Mouse (Mus musculus) stomach, embryonic 16.5 days (tissue): ENCODE results near the gene Becn1. TPM values are rescaled to one million over a fixed set of nuclear protein-coding genes. Genes with fewer than 3 reads are reported as not detected.
"Not testable (repeated sequence)": the region's sequence is repeated elsewhere in the genome, so short reads cannot be mapped to it uniquely, and the experiment has no call there.

ENCODE experiments used
- ATAC-seq: fragments of 200-750 bp; cut with Nextera tagmentation; 2 replicates; pipeline ENCODE4 v1.8.0; 2017; ENCODE audit warnings: moderate number of reproducible peaks, moderate TSS enrichment; ENCODE audit not compliant: insufficient read depth, low FRiP score
- H3K27ac ChIP-seq: fragments of 300-500 bp; sonication (generic); 2 replicates; pipeline ENCODE4 v1.5.1; 2014; ENCODE audit warnings: low read length
- H3K27me3 ChIP-seq: fragments of 300-500 bp; sonication (generic); 2 replicates; pipeline ENCODE4 v1.6.1; 2014; ENCODE audit warnings: low read length, control low read depth, mixed read lengths; ENCODE audit not compliant: control insufficient read depth, insufficient read depth
- H3K36me3 ChIP-seq: fragments of 300-500 bp; sonication (generic); 2 replicates; pipeline ENCODE4 v1.6.1; 2014; ENCODE audit warnings: low read length; ENCODE audit not compliant: control insufficient read depth, insufficient read depth
- H3K4me1 ChIP-seq: fragments of 300-500 bp; sonication (generic); 2 replicates; pipeline ENCODE4 v1.6.1; 2014; ENCODE audit warnings: low read length, control low read depth, mixed read lengths; ENCODE audit not compliant: control insufficient read depth, insufficient read depth
- H3K4me2 ChIP-seq: fragments of 300-500 bp; sonication (generic); 2 replicates; pipeline ENCODE4 v1.6.1; 2014; ENCODE audit warnings: low read depth, low read length, mixed read lengths
- H3K4me3 ChIP-seq: fragments of 300-500 bp; sonication (generic); replicated peaks from 2 replicates; pipeline ENCODE4 v1.5.1; 2014; ENCODE audit warnings: mild to moderate bottlenecking, low read length
- H3K9ac ChIP-seq: fragments of 300-500 bp; sonication (generic); 2 replicates; pipeline ENCODE4 v1.6.1; 2014; ENCODE audit warnings: low read length
- H3K9me3 ChIP-seq: fragments of 300-500 bp; sonication (generic); replicated peaks from 2 replicates; pipeline ENCODE4 v1.6.1; 2016; ENCODE audit warnings: low read length, control low read depth; ENCODE audit not compliant: control insufficient read depth
- WGBS: fragments of 180-500 bp; shearing (Covaris S2); extraction: QIAGEN DNeasy Blood & Tissue Kit; methylation state at CpG from one replicate; pipeline ENCODE4 v1.1.7; 2014; 5-methylcytosine and 5-hydroxymethylcytosine counted together
- polyA plus RNA-seq: library from polyadenylated mRNA; unstranded; fragments of >200 nt; fragmentation: Nextera tagmentation; extraction: Ambion mirVana; gene quantifications from 2 replicates; pipeline ENCODE4 v1.2.1, GENCODE M21; 2015

The Becn1 gene
- polyA plus RNA-seq, 1 experiment from 2014 or later: 143 TPM

- no peak for ATAC-seq
- Histone ChIP-seq H3K9ac (no peak overlapping the region), H3K36me3 (no peaks in the 10 kb centered on the region), H3K4me1 (peaks cover 17% of the 10 kb centered on the region), H3K4me3 (peak overlapping the region; percentile 9; the same call in 1 of the 2 replicates), H3K27ac (no peak overlapping the region), H3K9me3 (no peaks in the 10 kb centered on the region), H3K27me3 (no peaks in the 10 kb centered on the region), H3K4me2 (peak overlapping the region; percentile 31; the same call in 1 of the 2 replicates)
- 23% methylated on average over 6 of the region's 6 CpGs for WGBS
Observed at GRCm38 (mm10) chr11:101334516-101334915, 32.4 kb upstream of the Becn1 start.

GRCm38 (mm10) chr11:101334023-101334422, 31.9 kb upstream of the Becn1 start:
- Histone ChIP-seq H3K4me3 (peak overlapping the region; percentile 24), H3K4me2 (peak overlapping the region; percentile 31; the same call in 1 of the 2 replicates), H3K9me3 (no peaks in the 10 kb centered on the region), H3K9ac (no peak overlapping the region), H3K27me3 (no peaks in the 10 kb centered on the region), H3K27ac (no peak overlapping the region), H3K4me1 (peaks cover 20% of the 10 kb centered on the region), H3K36me3 (no peaks in the 10 kb centered on the region)
- no peak for ATAC-seq
- WGBS: 47% methylated on average over 10 of the region's 10 CpGs

GRCm38 (mm10) chr11:101332537-101332936, 30.5 kb upstream of the Becn1 start:
- H3K9ac ChIP-seq: peak overlapping the region; percentile 27
- no peaks in the 10 kb centered on the region for H3K27me3 ChIP-seq
- H3K4me1 ChIP-seq: peaks cover 14% of the 10 kb centered on the region
- 70% methylated on average over 3 of the region's 3 CpGs for WGBS
- peak overlapping the region; percentile 31 for H3K4me2 ChIP-seq
- ATAC-seq: no peak
- H3K9me3 ChIP-seq: no peaks in the 10 kb centered on the region
- H3K4me3 ChIP-seq: peak overlapping the region; percentile 24
- no peaks in the 10 kb centered on the region for H3K36me3 ChIP-seq
- H3K27ac ChIP-seq: 0 out of 2 replicates have a peak overlapping the region, but pooled peaks have one; percentile 13

- not testable (repeated sequence) for H3K9me3 ChIP-seq, H3K4me1 ChIP-seq, H3K27me3 ChIP-seq, H3K36me3 ChIP-seq, ATAC-seq
- Histone ChIP-seq H3K4me2 (peak overlapping the region; percentile 31; the same call in 1 of the 2 replicates), H3K27ac (peak overlapping the region; percentile 64; the same call in 1 of the 2 replicates), H3K4me3 (peak overlapping the region; percentile 18), H3K9ac (0 out of 2 replicates have a peak overlapping the region, but pooled peaks have one; percentile 41)
- WGBS: 68% methylated on average over 6 of the region's 6 CpGs
Observed at GRCm38 (mm10) chr11:101330961-101331360, 28.9 kb upstream of the Becn1 start.

- peak within 1 kb of the TSS; percentile 64 for H3K27ac ChIP-seq
- H3K4me1 ChIP-seq: peaks cover 9% of the 10 kb centered on the region; the same call in 1 of the 2 replicates
- H3K36me3 ChIP-seq: peaks cover 2% of the 10 kb centered on the region; the same call in 1 of the 2 replicates
- 56% methylated on average over 7 of the region's 7 CpGs for whole genome bisulfite sequencing
- no peaks in the 10 kb centered on the region for H3K9me3 ChIP-seq
- no peaks in the 10 kb centered on the region for H3K27me3 ChIP-seq
- peak within 1 kb of the TSS; percentile 31; the same call in 1 of the 2 replicates for H3K4me2 ChIP-seq
- peak within 1 kb of the TSS; percentile 18 for H3K4me3 ChIP-seq
- H3K9ac ChIP-seq: peak within 1 kb of the TSS; percentile 41; the same call in 1 of the 2 replicates
- peak; percentile 74 for ATAC-seq
Observed at GRCm38 (mm10) chr11:101330371-101330924, 28.4 kb upstream of the Becn1 start, which contains the start of gene Aoc3. Aoc3 (plus strand) TSS chr11:101330605.

- WGBS: 80% methylated on average over 6 of the region's 6 CpGs
- no peak for ATAC-seq
- Histone ChIP-seq H3K27ac (peak overlapping the region; percentile 17; the same call in 1 of the 2 replicates), H3K9ac (no peak overlapping the region), H3K36me3 (peaks cover 7% of the 10 kb centered on the region; the same call in 1 of the 2 replicates), H3K27me3 (no peaks in the 10 kb centered on the region), H3K4me3 (no peak overlapping the region), H3K4me2 (no peak overlapping the region), H3K4me1 (peaks cover 5% of the 10 kb centered on the region; the same call in 1 of the 2 replicates), H3K9me3 (no peaks in the 10 kb centered on the region)
Observed at GRCm38 (mm10) chr11:101328941-101329635, 27.0 kb upstream of the Becn1 start.

- Histone ChIP-seq H3K4me1 (peaks cover 5% of the 10 kb centered on the region; the same call in 1 of the 2 replicates), H3K27ac (no peak overlapping the region), H3K27me3 (no peaks in the 10 kb centered on the region), H3K4me3 (no peak overlapping the region), H3K9ac (no peak overlapping the region), H3K4me2 (no peak overlapping the region), H3K9me3 (no peaks in the 10 kb centered on the region), H3K36me3 (peaks cover 22% of the 10 kb centered on the region; the same call in 1 of the 2 replicates)
- ATAC-seq: no peak
- 40% methylated on average over 3 of the region's 3 CpGs for WGBS
Observed at GRCm38 (mm10) chr11:101327311-101327710, 25.2 kb upstream of the Becn1 start.

- no peak overlapping the region for H3K27ac ChIP-seq
- H3K9me3 ChIP-seq: no peaks in the 10 kb centered on the region
- H3K4me1 ChIP-seq: peaks cover 5% of the 10 kb centered on the region; the same call in 1 of the 2 replicates
- H3K27me3 ChIP-seq: no peaks in the 10 kb centered on the region
- no peak overlapping the region for H3K4me2 ChIP-seq
- H3K4me3 ChIP-seq: no peak overlapping the region
- no peak overlapping the region for H3K9ac ChIP-seq
- H3K36me3 ChIP-seq: peaks cover 25% of the 10 kb centered on the region
- WGBS: 87% methylated on average over 11 of the region's 11 CpGs
- ATAC-seq: no peak
Observed at GRCm38 (mm10) chr11:101326147-101326546, 24.1 kb upstream of the Becn1 start.

- 92% methylated on average over 11 of the region's 11 CpGs for WGBS
- not testable (repeated sequence) for H3K4me2 ChIP-seq, H3K9me3 ChIP-seq, H3K4me1 ChIP-seq, ATAC-seq, H3K27ac ChIP-seq, H3K4me3 ChIP-seq, H3K9ac ChIP-seq, H3K27me3 ChIP-seq
- peaks cover 31% of the 10 kb centered on the region for H3K36me3 ChIP-seq
Observed at GRCm38 (mm10) chr11:101325201-101325600, 23.1 kb upstream of the Becn1 start.
